Mouse (Mus musculus): ENCODE data around the gene Cdkn2c.

DNA sequence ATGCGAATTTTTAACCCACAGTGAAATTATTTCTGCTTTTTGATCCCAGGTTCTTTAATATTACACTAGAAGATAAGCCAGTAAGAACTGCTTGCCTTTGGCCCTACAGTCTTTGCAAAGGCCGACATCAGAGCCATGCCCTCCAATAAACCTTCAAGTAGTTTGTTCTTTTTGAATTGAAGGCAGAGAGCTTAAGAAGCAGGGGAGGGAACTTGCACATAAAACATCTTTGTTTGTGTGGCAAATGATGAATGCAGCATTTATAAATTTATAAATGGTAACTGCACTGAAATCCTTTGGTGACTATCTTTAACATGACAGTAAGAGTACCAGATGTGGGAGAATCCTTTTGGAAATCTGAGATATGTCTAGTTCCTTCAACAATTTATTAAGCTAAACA lies 7.4 kb downstream of the Cdkn2c start:
- TF ChIP-seq CTCF (IDR thresholded peaks at IDR 0.05) (no peak), EP300 (IDR thresholded peaks at IDR 0.05) (no peak)
